Mouse (Mus musculus): ENCODE data around the gene Fkbp7.

Fkbp7 gene

GRCm38 (mm10) chr2:76672966-76673392, at the start of gene Fkbp7:
Fkbp7 (minus strand) TSS chr2:76673116.
- DNase-seq (ENCODE audit: low spot score in 2 of 2): peak; percentile 87 to 93

- no peak for DNase-seq (ENCODE audit: low spot score in 2 of 2)
Measured at GRCm38 (mm10) chr2:76719650-76720049, 46.7 kb upstream of the Fkbp7 start.

- DNase-seq (ENCODE audit: low spot score in 2 of 2): no peak
Measured at GRCm38 (mm10) chr2:76714984-76715383, 42.1 kb upstream of the Fkbp7 start.

GRCm38 (mm10) chr2:76708512-76708911, 35.6 kb upstream of the Fkbp7 start:
- DNase-seq (ENCODE audit: low spot score in 2 of 2): no peak

- DNase-seq (ENCODE audit: low spot score in 2 of 2): no peak
Measured at GRCm38 (mm10) chr2:76705655-76706054, 32.7 kb upstream of the Fkbp7 start.

- no peak for DNase-seq (ENCODE audit: low spot score in 2 of 2)
Measured at GRCm38 (mm10) chr2:76702751-76703150, 29.8 kb upstream of the Fkbp7 start.

- DNase-seq (ENCODE audit: low spot score in 2 of 2): no peak
Measured at GRCm38 (mm10) chr2:76702188-76702587, 29.3 kb upstream of the Fkbp7 start.

- DNase-seq (ENCODE audit: low spot score in 2 of 2): peak in 1 of 2 experiments; percentile 46
Measured at GRCm38 (mm10) chr2:76695290-76695689, 22.4 kb upstream of the Fkbp7 start.

GRCm38 (mm10) chr2:76693765-76694164, 20.8 kb upstream of the Fkbp7 start:
- no peak for DNase-seq (ENCODE audit: low spot score in 2 of 2)

GRCm38 (mm10) chr2:76690436-76691204, 17.7 kb upstream of the Fkbp7 start:
- peak; percentile 71 to 81 for DNase-seq (ENCODE audit: low spot score in 2 of 2)

- DNase-seq (ENCODE audit: low spot score in 2 of 2): no peak
Measured at GRCm38 (mm10) chr2:76688162-76688561, 15.2 kb upstream of the Fkbp7 start.

GRCm38 (mm10) chr2:76687608-76688007, 14.7 kb upstream of the Fkbp7 start:
- no peak for DNase-seq (ENCODE audit: low spot score in 2 of 2)

GRCm38 (mm10) chr2:76686986-76687385, 14.1 kb upstream of the Fkbp7 start:
- DNase-seq (ENCODE audit: low spot score in 2 of 2): no peak

GRCm38 (mm10) chr2:76682301-76682700, 9.4 kb upstream of the Fkbp7 start:
- no peak for DNase-seq (ENCODE audit: low spot score in 2 of 2)

- no peak for DNase-seq (ENCODE audit: low spot score in 2 of 2)
Measured at GRCm38 (mm10) chr2:76676401-76677226, 3.7 kb upstream of the Fkbp7 start.

- DNase-seq (ENCODE audit: low spot score in 2 of 2): no peak
Measured at GRCm38 (mm10) chr2:76675949-76676348, 3.0 kb upstream of the Fkbp7 start.

- DNase-seq (ENCODE audit: low spot score in 2 of 2): no peak
Measured at GRCm38 (mm10) chr2:76675451-76675850, 2.5 kb upstream of the Fkbp7 start.

GRCm38 (mm10) chr2:76674725-76675427, 2.0 kb upstream of the Fkbp7 start, which contains the start of gene Plekha3:
Plekha3 (plus strand) TSS chr2:76675281.
- DNase-seq (ENCODE audit: low spot score in 2 of 2): peak; percentile 88 to 90

GRCm38 (mm10) chr2:76673472-76674081, 661 bp upstream of the Fkbp7 start:
- peak; percentile 50 to 55 for DNase-seq (ENCODE audit: low spot score in 2 of 2)

GRCm38 (mm10) chr2:76672134-76672745, 676 bp downstream of the Fkbp7 start:
- DNase-seq (ENCODE audit: low spot score in 2 of 2): no peak

GRCm38 (mm10) chr2:76671641-76672040, 1.3 kb downstream of the Fkbp7 start:
- no peak for DNase-seq (ENCODE audit: low spot score in 2 of 2)

Data from heart, adult 9 months (tissue).